Comparison of ENCODE assay signal across 45 mouse cellular contexts in genomic region chr15:9246345-9246744, GRCm38 (mm10). TPM values are rescaled to one million over a fixed set of nuclear protein-coding genes. Genes with fewer than 3 reads are reported as not detected.
"Had no signal": no experiment of that assay in that cellular context is flagged by ENCODE, and none has a peak within 500 bp of the region (broad histone marks: within the 10 kb centered on the region; RNA-seq: fewer than 3 reads in every experiment).

No protein-coding gene starts in this region.

- H3K9me3 ChIP-seq: limb, embryonic 10.5 days; limb, embryonic 13.5 days; limb, embryonic 15.5 days; liver, embryonic 12.5 days; liver, embryonic 13.5 days; liver, embryonic 15.5 days; lung, embryonic 15.5 days; megakaryocyte, embryonic 14.5 days; midbrain, embryonic 10.5 days; midbrain, embryonic 12.5 days; midbrain, embryonic 13.5 days; midbrain, embryonic 15.5 days; neural tube, embryonic 12.5 days had no signal

- H3K27me3 ChIP-seq: limb, embryonic 12.5 days; limb, embryonic 13.5 days; limb, embryonic 15.5 days; liver, embryonic 12.5 days; liver, embryonic 13.5 days; liver, embryonic 15.5 days; lung, embryonic 15.5 days; megakaryocyte, embryonic 14.5 days; midbrain, embryonic 12.5 days; midbrain, embryonic 13.5 days; midbrain, embryonic 15.5 days; neural tube, embryonic 12.5 days had no signal

- H3K4me3 ChIP-seq: limb, embryonic 10.5 days; limb, embryonic 12.5 days; limb, embryonic 13.5 days; limb, embryonic 15.5 days; liver, embryonic 12.5 days; liver, embryonic 13.5 days; liver, embryonic 15.5 days; lung, embryonic 15.5 days; megakaryocyte, embryonic 14.5 days; midbrain, embryonic 10.5 days; midbrain, embryonic 12.5 days; midbrain, embryonic 13.5 days; midbrain, embryonic 15.5 days; myocyte; neural tube, embryonic 12.5 days had no signal

- H3K36me3 ChIP-seq: limb, embryonic 10.5 days; limb, embryonic 12.5 days; limb, embryonic 13.5 days; limb, embryonic 15.5 days; liver, embryonic 12.5 days; liver, embryonic 13.5 days; liver, embryonic 15.5 days; lung, embryonic 15.5 days; midbrain, embryonic 10.5 days; midbrain, embryonic 12.5 days; midbrain, embryonic 13.5 days; midbrain, embryonic 15.5 days; neural tube, embryonic 12.5 days had no signal

- H3K4me1 ChIP-seq: limb, embryonic 10.5 days; limb, embryonic 12.5 days; limb, embryonic 13.5 days; limb, embryonic 15.5 days; liver, embryonic 12.5 days; liver, embryonic 13.5 days; liver, embryonic 15.5 days; lung, embryonic 15.5 days; megakaryocyte, embryonic 14.5 days; midbrain, embryonic 10.5 days; midbrain, embryonic 12.5 days; midbrain, embryonic 13.5 days; midbrain, embryonic 15.5 days; neural tube, embryonic 12.5 days had no signal

- H3K4me2 ChIP-seq: limb, embryonic 12.5 days; limb, embryonic 13.5 days; limb, embryonic 15.5 days; liver, embryonic 11.5 days; liver, embryonic 12.5 days; liver, embryonic 13.5 days; liver, embryonic 15.5 days; lung, embryonic 14.5 days; lung, embryonic 15.5 days; midbrain, embryonic 11.5 days; midbrain, embryonic 12.5 days; midbrain, embryonic 13.5 days; midbrain, embryonic 15.5 days; neural tube, embryonic 12.5 days had no signal

- H3K9ac ChIP-seq: limb, embryonic 12.5 days; limb, embryonic 13.5 days; limb, embryonic 15.5 days; liver, embryonic 12.5 days; liver, embryonic 13.5 days; liver, embryonic 14.5 days; liver, embryonic 15.5 days; liver, postnatal 0 days; lung, embryonic 14.5 days; lung, embryonic 15.5 days; midbrain, embryonic 12.5 days; midbrain, embryonic 13.5 days; midbrain, embryonic 15.5 days; neural tube, embryonic 12.5 days had no signal

- H3K27ac ChIP-seq: limb, embryonic 10.5 days; limb, embryonic 12.5 days; limb, embryonic 13.5 days; limb, embryonic 15.5 days; liver, embryonic 12.5 days; liver, embryonic 13.5 days; liver, embryonic 14.5 days; liver, embryonic 15.5 days; lung, embryonic 15.5 days; macrophage; midbrain, embryonic 10.5 days; midbrain, embryonic 12.5 days; midbrain, embryonic 13.5 days; midbrain, embryonic 15.5 days; neural tube, embryonic 12.5 days had no signal

- DNase-seq: left cerebral cortex, postnatal 4 days; liver; liver, embryonic 13.5 days; liver, postnatal 0 days; lung, adult 18-20 months; lung, adult 2 months; lung, embryonic 14.5 days; lung, postnatal 10 days; lung, postnatal 14 days; lung, postnatal 36 days; lung, postnatal 4 days; midbrain, embryonic 14.5 days had no signal

RNA-seq across cellular contexts. Expression of gene Ugt3a1, which starts 30.3 kb away (rescaled TPM):
- total RNA-seq: left cerebral cortex, postnatal 10 days; left cerebral cortex, postnatal 14 days; left cerebral cortex, postnatal 25 days; left cerebral cortex, postnatal 36 days; left cerebral cortex, postnatal 4 days; megakaryocyte progenitor cell, adult 5-6 weeks; megakaryocyte, adult 5-6 weeks; megakaryocyte-erythroid progenitor cell, adult 5-6 weeks; midbrain, postnatal 0 days; monocyte, adult 5-6 weeks had no signal
- polyA plus RNA-seq: limb, embryonic 10.5 days; limb, embryonic 11.5 days; limb, embryonic 12.5 days; limb, embryonic 13.5 days; limb, embryonic 14.5 days; limb, embryonic 15.5 days; liver, embryonic 11.5 days; lung, adult 2 months; lung, embryonic 14.5 days; lung, embryonic 15.5 days; lung, embryonic 16.5 days; lung, postnatal 0 days; macrophage; midbrain, embryonic 10.5 days; midbrain, embryonic 12.5 days; midbrain, embryonic 13.5 days; midbrain, embryonic 14.5 days; midbrain, embryonic 15.5 days; midbrain, embryonic 16.5 days; midbrain, postnatal 0 days; myocyte; neural tube, embryonic 11.5 days; neural tube, embryonic 12.5 days had no signal
